Mouse (Mus musculus): ENCODE measurements at regions not wholly inside any gene's neighbourhood (a gene's known extent, or its start where the extent isn't known, plus 50 kb on each side); places are given as distances from the start of the nearest gene placed in this dataset.

DNA sequence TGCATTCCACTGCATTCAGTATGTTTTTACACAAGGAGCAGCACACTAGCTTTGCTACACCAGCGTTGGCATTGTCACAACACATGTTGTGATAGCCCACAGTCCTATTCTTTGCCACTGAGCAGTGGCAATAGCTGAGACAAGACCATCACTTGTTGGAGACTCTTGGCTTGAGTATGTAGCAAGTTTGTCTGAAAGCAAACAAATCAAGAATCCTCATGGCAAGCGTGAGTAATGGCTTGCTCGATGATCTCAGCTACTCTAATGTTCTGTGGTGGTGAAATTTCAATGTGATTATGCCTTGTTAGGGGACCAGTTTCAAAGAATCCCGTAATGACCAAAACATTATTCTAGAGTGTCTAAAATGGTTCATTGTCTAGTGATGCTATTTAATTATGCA is 1030.6 kb downstream of the Tecrl start:
- ATAC-seq (ENCODE audit: insufficient read depth) (no peak), DNase-seq (ENCODE audit: low read depth in 3 of 3, low spot score in 3 of 3) (no peak)
- H3K9ac ChIP-seq (replicated peaks), result no peak overlapping the region
- H3K4me2 ChIP-seq (ENCODE audit: low read depth), result no peak overlapping the region
- H3K4me1 ChIP-seq (replicated peaks; ENCODE audit: control insufficient read depth in 2 of 2, insufficient read depth in 2 of 2, low read length in 1 of 2), result no peaks in the 10 kb centered on the region
- no peak for TF ChIP-seq CTCF (IDR thresholded peaks at IDR 0.05; ENCODE audit: low read depth)
- TF ChIP-seq EP300 (IDR thresholded peaks at IDR 0.05; ENCODE audit: low read depth), result no peak
- no peak overlapping the region for H3K27ac ChIP-seq
- WGBS (ENCODE audit: insufficient replicate concordance), result 50% methylated on average over 4 of the region's 4 CpGs
- no peaks in the 10 kb centered on the region for H3K9me3 ChIP-seq (ENCODE audit: control insufficient read depth, low read length)
- H3K27me3 ChIP-seq (ENCODE audit: control insufficient read depth, insufficient read depth, low read length), result no peaks in the 10 kb centered on the region
- H3K36me3 ChIP-seq (replicated peaks; ENCODE audit: control insufficient read depth, insufficient read depth, low read depth), result no peaks in the 10 kb centered on the region
- no peak overlapping the region for H3K4me3 ChIP-seq (ENCODE audit: insufficient read depth in 1 of 2, low read depth in 2 of 2, low read length in 2 of 2)

GRCm38 (mm10) chr5:82319709-82320333 is 1035.2 kb downstream of the Tecrl start:
- no peaks in the 10 kb centered on the region for H3K9me3 ChIP-seq (ENCODE audit: control insufficient read depth, low read length)
- ATAC-seq (ENCODE audit: insufficient read depth), result no peak
- H3K27me3 ChIP-seq (ENCODE audit: control insufficient read depth, insufficient read depth, low read length), result no peaks in the 10 kb centered on the region
- no peak overlapping the region for H3K4me2 ChIP-seq (ENCODE audit: low read depth)
- no peaks in the 10 kb centered on the region for H3K36me3 ChIP-seq (replicated peaks; ENCODE audit: control insufficient read depth, insufficient read depth, low read depth)
- no peak for DNase-seq (ENCODE audit: low read depth in 3 of 3, low spot score in 3 of 3)
- H3K27ac ChIP-seq, result no peak overlapping the region
- TF ChIP-seq EP300 (IDR thresholded peaks at IDR 0.05; ENCODE audit: low read depth) (no peak), CTCF (IDR thresholded peaks at IDR 0.05; ENCODE audit: low read depth) (no peak)
- no peaks in the 10 kb centered on the region for H3K4me1 ChIP-seq (replicated peaks; ENCODE audit: control insufficient read depth in 2 of 2, insufficient read depth in 2 of 2, low read length in 1 of 2)
- H3K4me3 ChIP-seq (ENCODE audit: insufficient read depth in 1 of 2, low read depth in 2 of 2, low read length in 2 of 2), result no peak overlapping the region
- no peak overlapping the region for H3K9ac ChIP-seq (replicated peaks)
- WGBS (ENCODE audit: insufficient replicate concordance), result 58% methylated on average over 1 of the region's 1 CpGs

GRCm38 (mm10) chr5:82312054-82312453 is 1042.9 kb downstream of the Tecrl start:
- no peak for DNase-seq (ENCODE audit: low read depth in 3 of 3, low spot score in 3 of 3)

DNA sequence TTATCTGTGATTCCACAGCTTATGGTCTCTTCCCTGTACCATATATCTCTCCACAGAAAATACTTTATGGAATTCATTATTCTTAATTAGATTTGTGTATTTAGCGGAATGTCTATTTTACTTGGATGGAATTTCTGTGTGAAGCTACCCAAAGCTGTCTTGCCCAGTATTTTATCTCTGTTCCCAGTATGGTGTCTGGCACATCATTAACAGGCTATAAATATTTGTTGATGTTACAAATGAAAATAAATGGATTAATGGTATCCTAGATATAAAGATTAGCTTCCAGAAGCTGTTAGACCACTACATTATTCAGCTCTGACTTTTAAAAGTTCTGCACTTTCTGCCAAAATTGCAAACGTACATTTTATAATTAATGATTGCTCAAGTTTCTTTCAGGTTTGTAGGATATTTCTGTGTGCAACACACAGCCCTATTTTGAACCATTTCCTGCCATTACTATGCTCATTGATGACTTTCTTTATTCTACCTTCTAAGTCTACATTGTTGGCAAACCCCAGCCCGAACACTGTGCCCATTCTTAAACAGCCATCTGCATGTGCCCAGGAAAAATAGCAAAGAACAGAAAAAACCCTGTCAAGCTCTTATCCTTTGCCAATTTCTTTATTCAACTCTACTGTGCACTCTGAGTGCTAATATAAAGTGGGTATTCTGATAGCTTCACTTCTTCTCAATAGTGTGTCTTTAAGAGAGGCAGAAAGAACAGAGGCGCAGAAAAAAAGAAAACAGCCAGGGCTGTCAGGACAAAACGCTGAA is 1066.7 kb downstream of the Tecrl start:
- H3K27ac ChIP-seq, result no peak overlapping the region
- H3K9ac ChIP-seq (replicated peaks), result no peak overlapping the region
- no peak overlapping the region for H3K4me3 ChIP-seq (ENCODE audit: insufficient read depth in 1 of 2, low read depth in 2 of 2, low read length in 2 of 2)
- ATAC-seq (ENCODE audit: insufficient read depth) (no peak), DNase-seq (ENCODE audit: low read depth in 3 of 3, low spot score in 3 of 3) (no peak)
- TF ChIP-seq CTCF (IDR thresholded peaks at IDR 0.05; ENCODE audit: low read depth) (no peak), EP300 (IDR thresholded peaks at IDR 0.05; ENCODE audit: low read depth) (no peak)
- no peaks in the 10 kb centered on the region for H3K4me1 ChIP-seq (replicated peaks; ENCODE audit: control insufficient read depth in 2 of 2, insufficient read depth in 2 of 2, low read length in 1 of 2)
- H3K9me3 ChIP-seq (ENCODE audit: control insufficient read depth, low read length), result no peaks in the 10 kb centered on the region
- H3K27me3 ChIP-seq (ENCODE audit: control insufficient read depth, insufficient read depth, low read length), result no peaks in the 10 kb centered on the region
- H3K4me2 ChIP-seq (ENCODE audit: low read depth), result no peak overlapping the region
- H3K36me3 ChIP-seq (replicated peaks; ENCODE audit: control insufficient read depth, insufficient read depth, low read depth), result no peaks in the 10 kb centered on the region
- 57% methylated on average over 5 of the region's 5 CpGs for WGBS (ENCODE audit: insufficient replicate concordance)

More at GRCm38 (mm10) chr5:82312054-82312453, 1042.9 kb downstream of the Tecrl start:
- Histone ChIP-seq H3K36me3 (replicated peaks; ENCODE audit: control insufficient read depth, insufficient read depth, low read depth) (no peaks in the 10 kb centered on the region), H3K9me3 (ENCODE audit: control insufficient read depth, low read length) (no peaks in the 10 kb centered on the region), H3K27ac (no peak overlapping the region), H3K9ac (replicated peaks) (no peak overlapping the region), H3K4me1 (replicated peaks; ENCODE audit: control insufficient read depth in 2 of 2, insufficient read depth in 2 of 2, low read length in 1 of 2) (no peaks in the 10 kb centered on the region), H3K4me3 (ENCODE audit: insufficient read depth in 1 of 2, low read depth in 2 of 2, low read length in 2 of 2) (no peak overlapping the region), H3K27me3 (ENCODE audit: control insufficient read depth, insufficient read depth, low read length) (no peaks in the 10 kb centered on the region), H3K4me2 (ENCODE audit: low read depth) (no peak overlapping the region)
- no peak for ATAC-seq (ENCODE audit: insufficient read depth)
- TF ChIP-seq CTCF (IDR thresholded peaks at IDR 0.05; ENCODE audit: low read depth) (no peak), EP300 (IDR thresholded peaks at IDR 0.05; ENCODE audit: low read depth) (no peak)
- WGBS (ENCODE audit: insufficient replicate concordance), result 49% methylated on average over 6 of the region's 6 CpGs

GRCm38 (mm10) chr5:82253356-82254104 is 1101.5 kb downstream of the Tecrl start:
- ATAC-seq (ENCODE audit: insufficient read depth), result no peak
- 59% methylated on average over 3 of the region's 3 CpGs for WGBS (ENCODE audit: insufficient replicate concordance)
- H3K4me3 ChIP-seq (ENCODE audit: insufficient read depth in 1 of 2, low read depth in 2 of 2, low read length in 2 of 2), result no peak overlapping the region
- H3K27ac ChIP-seq, result no peak overlapping the region
- no peak overlapping the region for H3K9ac ChIP-seq (replicated peaks)
- no peak for DNase-seq (ENCODE audit: low read depth in 3 of 3, low spot score in 3 of 3)
- H3K9me3 ChIP-seq (ENCODE audit: control insufficient read depth, low read length), result no peaks in the 10 kb centered on the region
- TF ChIP-seq CTCF (IDR thresholded peaks at IDR 0.05; ENCODE audit: low read depth) (no peak), EP300 (IDR thresholded peaks at IDR 0.05; ENCODE audit: low read depth) (no peak)
- no peaks in the 10 kb centered on the region for H3K27me3 ChIP-seq (ENCODE audit: control insufficient read depth, insufficient read depth, low read length)
- H3K4me1 ChIP-seq (replicated peaks; ENCODE audit: control insufficient read depth in 2 of 2, insufficient read depth in 2 of 2, low read length in 1 of 2), result no peaks in the 10 kb centered on the region
- H3K36me3 ChIP-seq (replicated peaks; ENCODE audit: control insufficient read depth, insufficient read depth, low read depth), result no peaks in the 10 kb centered on the region
- no peak overlapping the region for H3K4me2 ChIP-seq (ENCODE audit: low read depth)
